Mouse (Mus musculus) small intestine, adult 2 months (tissue): ENCODE results near the gene Mog.

Experiments used
- CTCF ChIP-seq: fragments of 200-500 bp; IDR thresholded peaks from 2 replicates; pipeline ENCODE4 v1.5.1; 2012; ENCODE audit warnings: low read depth, mild to moderate bottlenecking, control low read depth, inconsistent platforms, low read length, moderate library complexity, mixed read lengths; ENCODE audit not compliant: insufficient replicate concordance, insufficient read length; ENCODE audit errors: extremely low read depth
- POLR2A ChIP-seq: fragments of 200-500 bp; IDR thresholded peaks from 2 replicates; pipeline ENCODE4 v1.6.1; 2012; ENCODE audit warnings: low read depth, mild to moderate bottlenecking, control low read depth, inconsistent platforms, low read length, moderate library complexity

DNA sequence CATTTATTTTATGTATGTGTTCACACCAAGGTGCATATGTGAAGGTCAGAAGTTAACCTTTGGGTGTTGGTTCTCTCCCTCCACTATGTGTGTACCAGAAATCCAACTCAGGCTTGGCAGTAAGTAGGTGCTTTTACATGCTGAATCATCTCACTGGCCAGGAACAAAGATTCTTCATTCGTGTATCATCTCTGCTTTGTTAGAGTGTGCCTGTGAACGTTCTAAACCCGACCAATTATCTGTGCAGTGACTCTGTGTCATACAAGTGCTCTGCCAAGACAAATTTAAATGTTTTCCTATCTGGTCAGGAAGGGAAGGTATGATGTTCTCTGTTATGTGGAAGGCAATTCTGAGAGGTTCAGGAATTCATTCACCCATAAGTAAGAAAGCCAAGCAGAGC, 38.2 kb upstream of the Mog start:
- TF ChIP-seq POLR2A = no peak
- no peak for TF ChIP-seq CTCF
